Mouse (Mus musculus): Measurements from ENCODE around the gene Mrto4. TPM values are rescaled to one million over a fixed set of nuclear protein-coding genes. Genes with fewer than 3 reads are reported as not detected.

The Mrto4 gene
- polyA plus RNA-seq, 2 experiments = 66.7 to 106 TPM

- no peak for DNase-seq (ENCODE audit: low spot score)
- no peak for TF ChIP-seq POLR2A (IDR thresholded peaks at IDR 0.05; ENCODE audit: borderline replicate concordance, extremely low read depth, insufficient read depth, insufficient read length)
- WGBS = 99% methylated on average over 3 of the region's 3 CpGs
- Histone ChIP-seq H3K4me1 (ENCODE audit: control insufficient read depth, insufficient read depth, low read length) (peaks cover 3% of the 10 kb centered on the region), H3K27me3 (ENCODE audit: control insufficient read depth, insufficient read depth, low read length) (no peaks in the 10 kb centered on the region), H3K27ac (replicated peaks; ENCODE audit: low read depth, low read length) (no peak overlapping the region), H3K9me3 (ENCODE audit: control insufficient read depth, low read length) (no peaks in the 10 kb centered on the region), H3K4me2 (replicated peaks; ENCODE audit: low read depth, low read length, severe bottlenecking) (no peak overlapping the region), H3K4me3 (replicated peaks; ENCODE audit: low read length) (no peak overlapping the region), H3K36me3 (ENCODE audit: control insufficient read depth, insufficient read depth, low read length) (peaks cover 77% of the 10 kb centered on the region), H3K9ac (ENCODE audit: low read depth, low read length, severe bottlenecking) (no peak overlapping the region)
- ATAC-seq (ENCODE audit: low FRiP score, low read depth) = no peak
Observed at GRCm38 (mm10) chr4:139357211-139357610, 4.8 kb upstream of the Mrto4 start.

- DNase-seq (ENCODE audit: low spot score) (no peak), ATAC-seq (ENCODE audit: low FRiP score, low read depth) (peak; percentile 3; the same call in 1 of the 2 replicates)
- Histone ChIP-seq H3K4me3 (replicated peaks; ENCODE audit: low read length) (peak overlapping the region; percentile 68), H3K4me2 (replicated peaks; ENCODE audit: low read depth, low read length, severe bottlenecking) (peak overlapping the region; percentile 94), H3K4me1 (ENCODE audit: control insufficient read depth, insufficient read depth, low read length) (peaks cover 9% of the 10 kb centered on the region), H3K9ac (ENCODE audit: low read depth, low read length, severe bottlenecking) (peak overlapping the region; percentile 95), H3K27ac (replicated peaks; ENCODE audit: low read depth, low read length) (peak overlapping the region; percentile 95), H3K9me3 (ENCODE audit: control insufficient read depth, low read length) (no peaks in the 10 kb centered on the region), H3K27me3 (ENCODE audit: control insufficient read depth, insufficient read depth, low read length) (no peaks in the 10 kb centered on the region), H3K36me3 (ENCODE audit: control insufficient read depth, insufficient read depth, low read length) (peaks cover 56% of the 10 kb centered on the region)
- TF ChIP-seq POLR2A (IDR thresholded peaks at IDR 0.05; ENCODE audit: borderline replicate concordance, extremely low read depth, insufficient read depth, insufficient read length) = no peak
- WGBS = 5% methylated on average over 7 of the region's 7 CpGs
Observed at GRCm38 (mm10) chr4:139352832-139353231, 456 bp upstream of the Mrto4 start.

DNA sequence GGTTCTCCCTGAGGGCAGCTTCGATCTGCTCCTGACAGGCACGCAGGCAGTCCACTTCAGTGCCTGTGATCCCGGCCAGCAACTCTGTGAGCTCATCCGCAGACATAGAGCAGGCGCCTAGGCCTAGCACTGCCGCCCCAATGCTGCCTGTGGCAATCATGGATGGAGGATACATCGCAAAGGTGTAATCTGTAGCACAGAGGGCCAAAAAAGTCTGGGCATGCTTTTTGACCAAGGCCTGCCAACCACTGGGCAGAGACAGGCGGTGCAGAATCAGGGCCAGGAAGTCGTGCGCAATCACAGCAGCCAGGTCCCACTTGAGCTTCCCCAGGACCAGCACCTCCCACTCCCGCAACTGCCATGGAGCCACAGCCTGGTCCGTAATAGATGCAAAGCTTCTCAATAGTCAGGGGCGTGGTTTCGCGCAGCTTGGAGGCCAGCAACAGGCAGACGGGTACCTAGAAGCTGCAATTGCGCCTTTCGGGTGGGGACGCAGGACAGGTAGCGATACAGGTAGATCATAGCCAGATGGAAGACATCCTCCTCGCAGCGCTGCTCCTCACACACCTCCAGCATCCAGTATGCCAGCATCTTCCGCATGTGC, 6.9 kb downstream of the Mrto4 start:
- H3K4me2 ChIP-seq (replicated peaks; ENCODE audit: low read depth, low read length, severe bottlenecking) = no peak overlapping the region
- TF ChIP-seq POLR2A (IDR thresholded peaks at IDR 0.05; ENCODE audit: borderline replicate concordance, extremely low read depth, insufficient read depth, insufficient read length) = no peak

DNA sequence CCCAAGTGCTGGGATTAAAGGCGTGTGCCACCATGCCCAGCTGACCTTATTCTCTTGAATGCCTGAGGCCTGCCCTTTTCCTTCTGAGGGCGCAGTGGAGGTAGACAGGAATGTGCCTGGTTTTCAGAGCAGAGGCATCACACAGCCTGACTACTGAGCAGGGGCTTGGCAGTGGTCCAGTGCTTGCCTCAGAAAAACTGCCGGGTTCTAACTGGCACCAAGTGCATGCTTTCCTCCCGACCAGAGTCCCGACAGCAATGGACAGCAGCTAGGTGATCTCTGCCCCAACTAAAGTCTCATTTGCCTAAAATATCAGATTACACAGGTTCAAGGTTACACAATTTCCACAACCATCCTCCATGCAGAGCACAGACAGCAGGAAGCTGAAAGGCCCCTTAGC, 8.7 kb downstream of the Mrto4 start:
- DNase-seq (ENCODE audit: low spot score) (no peak), ATAC-seq (ENCODE audit: low FRiP score, low read depth) (no peak)
- no peaks in the 10 kb centered on the region for H3K27me3 ChIP-seq (ENCODE audit: control insufficient read depth, insufficient read depth, low read length)
- H3K4me1 ChIP-seq (ENCODE audit: control insufficient read depth, insufficient read depth, low read length) = no peaks in the 10 kb centered on the region
- H3K36me3 ChIP-seq (ENCODE audit: control insufficient read depth, insufficient read depth, low read length) = peaks cover 29% of the 10 kb centered on the region
- H3K9ac ChIP-seq (ENCODE audit: low read depth, low read length, severe bottlenecking) = no peak overlapping the region
- 73% methylated on average over 5 of the region's 5 CpGs for WGBS
- H3K9me3 ChIP-seq (ENCODE audit: control insufficient read depth, low read length) = no peaks in the 10 kb centered on the region
- H3K27ac ChIP-seq (replicated peaks; ENCODE audit: low read depth, low read length) = no peak overlapping the region
- TF ChIP-seq POLR2A (IDR thresholded peaks at IDR 0.05; ENCODE audit: borderline replicate concordance, extremely low read depth, insufficient read depth, insufficient read length) = no peak
- no peak overlapping the region for H3K4me2 ChIP-seq (replicated peaks; ENCODE audit: low read depth, low read length, severe bottlenecking)
- H3K4me3 ChIP-seq (replicated peaks; ENCODE audit: low read length) = no peak overlapping the region

More for the DNA sequence above, 6.9 kb downstream of the Mrto4 start:
- Histone ChIP-seq H3K4me1 (ENCODE audit: control insufficient read depth, insufficient read depth, low read length) (no peaks in the 10 kb centered on the region), H3K27me3 (ENCODE audit: control insufficient read depth, insufficient read depth, low read length) (no peaks in the 10 kb centered on the region), H3K27ac (replicated peaks; ENCODE audit: low read depth, low read length) (no peak overlapping the region), H3K9me3 (ENCODE audit: control insufficient read depth, low read length) (no peaks in the 10 kb centered on the region), H3K36me3 (ENCODE audit: control insufficient read depth, insufficient read depth, low read length) (peaks cover 42% of the 10 kb centered on the region), H3K4me3 (replicated peaks; ENCODE audit: low read length) (no peak overlapping the region), H3K9ac (ENCODE audit: low read depth, low read length, severe bottlenecking) (no peak overlapping the region)
- DNase-seq (ENCODE audit: low spot score) = no peak
- 81% methylated on average over 23 of the region's 23 CpGs for WGBS
- ATAC-seq (ENCODE audit: low FRiP score, low read depth) = no peak

GRCm38 (mm10) chr4:139341556-139342233, 10.7 kb downstream of the Mrto4 start:
- Histone ChIP-seq H3K36me3 (ENCODE audit: control insufficient read depth, insufficient read depth, low read length) (peaks cover 12% of the 10 kb centered on the region), H3K27me3 (ENCODE audit: control insufficient read depth, insufficient read depth, low read length) (0 out of 2 replicates have a peak, but pooled peaks cover 5% of the 10 kb centered on the region), H3K4me2 (replicated peaks; ENCODE audit: low read depth, low read length, severe bottlenecking) (no peak overlapping the region), H3K4me3 (replicated peaks; ENCODE audit: low read length) (no peak overlapping the region), H3K9me3 (ENCODE audit: control insufficient read depth, low read length) (no peaks in the 10 kb centered on the region), H3K9ac (ENCODE audit: low read depth, low read length, severe bottlenecking) (no peak overlapping the region), H3K27ac (replicated peaks; ENCODE audit: low read depth, low read length) (no peak overlapping the region), H3K4me1 (ENCODE audit: control insufficient read depth, insufficient read depth, low read length) (no peaks in the 10 kb centered on the region)
- TF ChIP-seq POLR2A (IDR thresholded peaks at IDR 0.05; ENCODE audit: borderline replicate concordance, extremely low read depth, insufficient read depth, insufficient read length) = no peak
- DNase-seq (ENCODE audit: low spot score) (no peak), ATAC-seq (ENCODE audit: low FRiP score, low read depth) (no peak)
- 80% methylated on average over 7 of the region's 7 CpGs for WGBS
